Mouse (Mus musculus) layer of hippocampus, postnatal 14 days (tissue): ENCODE results near the gene Tle2. TPM values are rescaled to one million over a fixed set of nuclear protein-coding genes. Genes with fewer than 3 reads are reported as not detected.
A peak's percentile ranks its signal among the peaks of the same experiment; 100 is the strongest.

Source experiments
- DNase-seq, 2 experiments: peaks; one replicate each; pipeline ENCODE4 v3.0.0; 2021 to 2022; ENCODE audit warnings: low spot score in 2 of 2, mixed read lengths in 1 of 2
- long read RNA-seq, 2 experiments: library from polyadenylated mRNA; stranded (forward); transcript quantifications; one replicate each; pipeline ENCODE4 v2.0.0; 2021
- total RNA-seq, 2 experiments: library from RNA; stranded (reverse); gene quantifications; 2 replicates each; pipeline ENCODE4 v1.2.3; 2021

Gene Tle2
- 10 to 100 TPM; 23.3 to 25.9 TPM for total RNA-seq
- long read RNA-seq, experiment 1, partial matches to known transcripts = 0 of 16 reads
- long read RNA-seq, experiment 1, other reads (novel, unspliced or antisense) = 12 of 16 reads
- long read RNA-seq, experiment 2, partial matches to known transcripts = 1 of 11 reads
- long read RNA-seq, experiment 2, other reads (novel, unspliced or antisense) = 7 of 11 reads

- no peak for DNase-seq
These were observed at the start of gene Tle2 for GRCm38 (mm10) chr10:81574081-81575056. TSS of gene Tle2 (plus strand) at chr10:81574561.

DNA sequence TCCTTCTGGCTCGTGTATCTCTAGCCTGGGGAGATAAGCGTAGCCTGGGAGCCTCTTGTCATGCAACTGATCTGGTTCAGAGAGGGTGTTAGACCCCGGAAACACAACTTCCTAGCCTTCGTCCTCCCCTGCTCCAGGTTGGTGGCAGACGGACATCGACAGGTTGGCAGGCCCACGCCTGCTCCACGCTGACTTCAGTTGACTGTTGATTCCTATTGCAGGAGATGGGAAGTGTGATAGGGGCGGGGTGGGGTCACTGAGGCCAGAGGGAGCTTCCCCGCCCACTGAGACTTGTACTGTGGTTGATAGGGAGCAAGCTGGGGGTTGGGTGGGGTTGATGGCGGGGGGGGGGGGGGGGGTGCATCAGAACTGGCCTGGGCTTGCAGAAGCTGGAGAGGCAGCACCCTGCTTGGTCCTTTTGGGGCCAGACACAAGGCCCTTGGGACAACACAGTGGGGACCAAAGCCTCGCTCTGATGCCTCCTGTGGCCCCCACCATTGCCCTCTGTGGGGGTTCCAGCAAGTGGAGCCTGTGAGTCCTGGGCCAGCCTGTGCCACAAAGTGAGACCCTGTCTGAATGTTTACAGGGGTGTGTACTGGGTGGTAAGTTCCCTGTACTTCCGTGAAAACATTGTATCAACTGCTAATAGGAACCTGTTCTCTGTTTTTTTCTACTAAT is 49.2 kb upstream of the Tle2 start:
- DNase-seq = no peak

- peak; percentile 60 to 63 for DNase-seq
These were observed 47.6 kb upstream of the Tle2 start for GRCm38 (mm10) chr10:81526779-81527178.

DNA sequence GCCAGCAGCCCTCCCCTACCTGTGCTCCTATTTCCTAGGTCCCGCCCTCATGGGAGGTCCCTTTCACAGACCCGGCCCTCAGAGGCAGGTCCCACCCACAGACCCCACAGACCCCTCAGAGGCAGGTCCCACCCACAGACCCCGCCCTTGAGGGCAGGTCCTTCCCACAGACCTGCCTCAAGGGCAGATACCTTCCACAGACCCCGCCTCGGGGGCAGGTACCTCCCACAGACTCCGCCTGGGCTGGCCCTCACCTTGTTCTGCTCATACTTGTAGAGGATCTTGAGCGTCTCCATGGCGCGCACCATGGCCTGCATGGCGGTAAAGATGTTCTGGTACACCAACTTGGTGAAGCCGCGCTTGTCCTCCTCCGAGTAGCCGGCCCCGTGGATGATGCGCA is 39.5 kb upstream of the Tle2 start:
- no peak for DNase-seq

GRCm38 (mm10) chr10:81536734-81537133 is 37.6 kb upstream of the Tle2 start:
- no peak for DNase-seq

GRCm38 (mm10) chr10:81537429-81537828 is 36.9 kb upstream of the Tle2 start:
- DNase-seq = no peak

DNA sequence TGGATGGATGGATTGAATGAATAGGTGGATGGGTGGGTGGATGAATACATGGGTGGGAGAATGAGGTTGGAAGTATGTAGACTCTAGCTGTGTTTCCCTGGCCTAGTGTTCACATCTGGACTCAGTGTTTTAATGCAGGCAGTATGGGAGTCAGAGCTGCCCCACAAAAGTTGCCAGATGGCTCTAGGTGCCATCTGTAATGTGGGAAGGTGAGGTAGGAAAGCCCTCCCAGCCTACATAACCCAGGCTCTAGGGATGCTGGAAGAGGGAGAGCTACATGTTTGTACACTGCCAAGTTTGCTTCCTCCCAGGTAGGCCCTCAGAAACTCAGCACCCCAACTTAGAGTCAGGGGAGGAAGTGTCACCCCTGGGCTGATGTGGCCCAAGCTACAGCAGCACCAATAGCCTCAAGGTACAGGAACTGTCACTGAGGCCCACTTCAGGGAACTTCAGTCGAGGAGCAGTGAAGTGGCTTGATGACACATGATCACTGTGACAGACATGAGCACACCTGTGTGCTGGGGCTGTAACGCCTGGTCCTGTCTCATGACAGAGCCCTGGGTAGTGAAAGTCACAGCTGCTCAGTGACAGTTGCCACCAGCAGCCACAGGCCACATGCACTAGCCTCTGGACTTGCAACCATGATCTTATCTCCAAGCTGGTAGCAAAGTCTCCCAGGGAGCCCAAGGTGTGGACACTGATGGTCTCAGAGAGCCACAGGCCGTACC is 35.9 kb upstream of the Tle2 start:
- no peak for DNase-seq

DNA sequence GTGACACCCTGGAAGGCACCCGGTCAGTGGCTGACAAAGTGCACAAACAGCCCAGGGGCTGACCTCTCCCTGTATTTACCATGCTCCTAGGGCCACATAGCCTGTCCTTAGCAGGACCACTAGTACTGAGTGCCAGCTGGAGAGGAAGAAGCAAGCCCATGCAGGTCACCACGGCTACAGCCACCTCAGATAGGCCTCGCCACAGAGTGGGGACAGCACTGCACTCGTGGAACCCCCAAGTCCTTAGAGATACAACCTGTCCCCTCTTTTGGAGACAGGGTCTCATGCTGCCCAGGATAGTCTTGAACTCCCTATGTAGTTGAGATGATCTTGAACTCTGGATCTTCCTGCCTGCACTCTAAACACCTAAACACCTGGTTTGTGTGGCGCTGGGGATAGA is 33.0 kb upstream of the Tle2 start:
- no peak for DNase-seq

- no peak for DNase-seq
These were observed 32.6 kb upstream of the Tle2 start for GRCm38 (mm10) chr10:81541803-81542202.

GRCm38 (mm10) chr10:81542727-81543460 is 31.5 kb upstream of the Tle2 start:
- DNase-seq = no peak

DNA sequence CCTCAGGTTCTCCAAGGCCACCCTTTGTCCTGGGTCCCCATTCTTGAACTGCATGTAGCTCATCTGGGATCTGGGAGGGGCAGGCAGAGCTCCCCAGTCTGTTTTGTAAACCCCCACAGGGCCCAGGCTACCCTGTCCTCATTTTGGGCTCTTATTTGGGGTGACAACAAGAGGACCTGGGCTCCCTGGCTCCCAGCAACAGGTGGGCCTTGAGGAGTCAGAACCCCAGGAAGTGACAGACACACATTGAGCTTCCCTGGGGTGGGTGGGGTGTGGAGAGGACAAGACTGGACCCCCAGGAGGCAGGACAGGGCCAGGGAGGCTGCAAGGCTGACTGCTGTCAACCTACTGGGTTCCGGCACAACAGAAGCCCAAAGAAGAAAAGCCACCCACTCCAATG is 30.7 kb upstream of the Tle2 start:
- no peak for DNase-seq

GRCm38 (mm10) chr10:81544296-81545160 is 29.8 kb upstream of the Tle2 start:
- DNase-seq = no peak

GRCm38 (mm10) chr10:81545161-81545747 is 29.1 kb upstream of the Tle2 start, which contains the start of gene Gna11:
TSS of gene Gna11 (minus strand) at chr10:81545190.
- peak; percentile 99 to 100 for DNase-seq

DNA sequence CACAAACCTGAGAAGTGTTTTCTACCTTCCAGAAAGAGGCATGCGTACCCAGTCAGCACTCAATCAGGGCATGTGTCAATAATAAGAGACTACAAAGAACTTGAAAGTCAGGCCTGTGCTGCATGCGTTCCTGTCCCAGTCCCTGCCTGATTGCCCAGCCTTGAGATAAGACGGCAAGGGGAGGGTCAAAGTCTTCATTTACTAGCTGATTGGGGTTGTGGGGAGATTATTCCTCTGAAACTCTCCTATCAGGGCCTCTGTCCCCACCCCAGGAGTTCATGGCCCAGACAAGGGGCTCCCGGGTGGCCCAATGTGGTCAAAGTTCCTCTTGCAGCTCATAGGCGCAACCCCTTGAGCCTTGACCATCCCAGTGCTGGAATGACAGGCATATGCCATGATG is 28.0 kb upstream of the Tle2 start:
- no peak for DNase-seq

GRCm38 (mm10) chr10:81546788-81547571 is 27.4 kb upstream of the Tle2 start:
- no peak for DNase-seq

DNA sequence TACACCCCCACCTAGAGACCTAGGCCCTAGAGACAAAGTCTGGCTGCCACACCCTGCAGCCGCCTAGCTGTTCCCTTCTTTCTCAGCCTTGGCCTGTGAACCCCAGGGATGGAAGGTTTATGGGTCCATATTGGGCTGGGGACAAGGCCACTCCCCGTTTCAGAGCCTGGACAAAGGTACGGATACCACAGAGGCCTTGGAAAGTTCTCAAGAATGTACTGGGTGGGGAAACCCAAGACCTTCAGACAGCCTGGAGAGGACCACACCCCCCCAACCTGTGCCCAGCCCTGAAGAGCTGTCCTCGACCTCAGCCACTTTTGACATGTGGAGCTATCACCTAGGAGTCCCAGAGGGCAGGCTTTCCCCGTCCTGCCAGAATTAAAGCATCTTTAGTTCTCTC is 25.4 kb upstream of the Tle2 start:
- no peak for DNase-seq

GRCm38 (mm10) chr10:81550257-81550656 is 24.1 kb upstream of the Tle2 start:
- DNase-seq = no peak

- peak; percentile 80 to 88 for DNase-seq
These were observed 22.7 kb upstream of the Tle2 start for GRCm38 (mm10) chr10:81551597-81552102.
